Mouse (Mus musculus) embryo, embryonic 9.5 days (tissue): ENCODE data around the gene Rsph9.

Source experiments
- DNase-seq: peaks from one replicate; pipeline ENCODE4 v3.0.0-alpha.2; 2017; ENCODE audit errors: extremely low spot score

The Rsph9 gene

DNA sequence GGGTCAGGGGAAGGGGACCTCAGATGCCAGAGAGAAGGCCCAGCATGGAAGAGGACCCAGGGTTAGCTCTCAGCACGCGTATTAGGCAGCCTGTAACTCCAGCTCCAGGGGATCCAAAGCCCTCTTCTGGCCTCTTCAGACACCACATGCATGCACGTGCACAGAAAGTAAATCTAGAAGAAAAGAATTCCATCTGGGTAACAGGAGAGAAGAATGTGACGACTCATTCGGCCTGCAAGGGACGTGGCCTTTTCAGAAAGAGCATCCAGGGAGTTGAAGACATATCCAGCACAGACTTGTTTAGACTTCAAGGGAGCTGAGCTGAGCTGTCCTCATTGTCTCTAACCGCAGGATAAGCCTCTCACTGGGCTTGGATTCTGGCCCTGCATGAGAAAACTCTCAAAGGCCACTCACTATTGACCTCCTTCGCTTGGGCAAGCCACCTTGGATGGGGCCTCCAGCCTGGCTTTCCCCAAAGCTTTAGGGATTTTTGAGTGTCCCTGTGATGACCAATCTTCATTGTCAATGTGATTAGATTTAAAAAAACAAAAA, 41.3 kb downstream of the Rsph9 start:
- no peak for DNase-seq

DNA sequence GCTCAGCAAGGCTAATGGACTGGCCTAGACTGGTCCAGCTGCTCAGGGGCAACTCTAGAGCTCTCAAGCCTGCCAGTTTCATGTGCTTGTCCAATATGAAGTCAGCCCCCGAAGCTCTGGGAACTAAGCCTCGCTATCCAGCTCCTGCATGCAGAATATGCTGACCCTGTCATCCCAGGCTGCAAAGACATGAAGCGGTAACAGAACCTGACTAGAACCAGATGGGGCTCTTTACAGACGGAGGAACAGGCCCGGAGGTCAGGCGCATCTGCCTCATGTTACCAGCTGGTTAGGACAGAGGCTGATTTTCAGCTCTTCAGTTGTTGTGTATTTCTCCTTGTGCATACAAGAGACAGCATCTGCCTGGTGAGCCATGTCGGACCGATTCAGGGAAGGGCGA, 42.1 kb downstream of the Rsph9 start:
- DNase-seq: no peak

DNA sequence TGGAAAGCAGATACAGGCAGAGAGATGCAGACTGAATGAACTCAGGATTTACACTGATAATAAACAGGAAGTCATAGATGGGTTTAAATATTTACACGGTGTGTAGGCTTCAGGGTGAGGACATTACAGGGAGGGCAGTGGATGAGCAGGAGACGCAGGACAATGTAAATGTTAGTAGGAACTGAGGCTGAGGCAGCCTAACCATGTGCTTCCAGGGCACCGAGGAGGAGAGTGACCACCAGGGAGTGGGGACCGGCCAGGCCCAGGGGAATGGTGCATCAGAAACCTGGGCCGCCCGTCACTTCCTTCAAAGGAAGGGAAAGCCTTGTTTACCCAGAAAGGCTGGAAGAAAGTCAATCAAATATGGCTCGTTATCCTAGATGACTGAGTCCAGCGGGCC, 45.5 kb downstream of the Rsph9 start:
- no peak for DNase-seq

GRCm38 (mm10) chr17:46091899-46092298, 52.1 kb downstream of the Rsph9 start:
- DNase-seq: no peak

DNA sequence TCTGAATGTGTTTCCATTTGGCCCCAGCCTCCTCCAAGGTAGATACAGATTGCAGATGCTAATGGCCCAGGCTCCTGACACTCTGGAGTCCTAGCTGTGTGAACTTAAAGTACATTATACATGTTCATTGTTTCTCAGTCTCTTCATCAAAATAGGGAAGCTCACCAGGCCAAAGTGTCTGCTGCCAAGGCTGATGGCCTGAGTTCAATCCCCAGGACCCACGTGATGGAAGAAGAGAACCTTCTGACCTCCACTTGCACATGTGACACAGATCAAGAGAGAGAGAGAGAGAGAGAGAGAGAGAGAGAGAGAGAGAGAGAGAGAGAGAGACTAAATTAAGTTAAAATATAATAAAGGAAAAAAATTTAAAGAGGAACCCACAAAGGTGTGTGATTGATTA, 52.7 kb downstream of the Rsph9 start:
- DNase-seq: no peak

GRCm38 (mm10) chr17:46086341-46086870, 57.6 kb downstream of the Rsph9 start:
- DNase-seq: peak; percentile 79

DNA sequence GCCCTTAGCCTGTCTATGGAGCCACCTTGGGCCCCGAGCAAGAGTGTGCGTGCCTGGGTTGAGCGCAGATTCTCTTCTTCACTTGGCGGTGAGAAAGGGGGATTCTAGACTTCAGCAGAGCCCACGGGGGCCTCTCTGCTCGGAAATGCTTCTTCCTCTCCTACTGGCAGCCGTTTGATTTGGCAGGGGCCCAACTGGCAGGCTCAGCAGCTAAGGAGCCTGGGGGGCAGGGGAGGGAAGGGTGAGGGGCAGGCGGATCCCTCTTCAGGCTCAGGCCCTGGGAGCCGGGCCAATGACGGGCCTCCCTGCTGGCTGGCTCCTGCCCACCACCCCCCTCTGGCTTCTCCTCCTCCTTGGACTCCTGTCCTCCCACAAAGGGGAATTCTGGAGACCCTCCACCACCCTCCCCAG, 59.9 kb downstream of the Rsph9 start:
- no peak for DNase-seq

- no peak for DNase-seq
These were observed 60.6 kb downstream of the Rsph9 start for GRCm38 (mm10) chr17:46083381-46083780.

- no peak for DNase-seq
These were observed 62.4 kb downstream of the Rsph9 start for GRCm38 (mm10) chr17:46081657-46082056.

DNA sequence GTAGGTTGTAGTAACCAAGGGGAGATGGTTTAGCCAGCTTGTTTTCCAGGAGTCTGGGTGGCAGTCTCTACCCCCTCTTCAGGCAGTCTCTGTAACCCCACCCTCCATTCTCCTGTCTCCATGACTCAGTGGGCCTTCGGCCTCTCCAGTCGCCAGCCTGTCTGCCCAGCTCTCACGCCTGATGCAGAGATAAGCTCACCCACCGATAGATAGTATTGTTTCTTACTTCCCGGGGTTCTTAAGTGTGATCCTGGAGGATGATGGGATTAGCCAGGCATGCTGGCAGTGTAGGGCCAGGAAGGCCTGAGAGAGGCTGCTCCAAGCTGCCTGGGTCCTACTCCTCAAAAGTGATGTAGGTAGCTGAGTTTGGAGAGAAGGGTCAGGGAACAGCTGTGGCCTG, 63.0 kb downstream of the Rsph9 start:
- DNase-seq: no peak

GRCm38 (mm10) chr17:46080388-46080787, 63.6 kb downstream of the Rsph9 start:
- DNase-seq: no peak

GRCm38 (mm10) chr17:46079037-46079436, 65.0 kb downstream of the Rsph9 start:
- DNase-seq: no peak

DNA sequence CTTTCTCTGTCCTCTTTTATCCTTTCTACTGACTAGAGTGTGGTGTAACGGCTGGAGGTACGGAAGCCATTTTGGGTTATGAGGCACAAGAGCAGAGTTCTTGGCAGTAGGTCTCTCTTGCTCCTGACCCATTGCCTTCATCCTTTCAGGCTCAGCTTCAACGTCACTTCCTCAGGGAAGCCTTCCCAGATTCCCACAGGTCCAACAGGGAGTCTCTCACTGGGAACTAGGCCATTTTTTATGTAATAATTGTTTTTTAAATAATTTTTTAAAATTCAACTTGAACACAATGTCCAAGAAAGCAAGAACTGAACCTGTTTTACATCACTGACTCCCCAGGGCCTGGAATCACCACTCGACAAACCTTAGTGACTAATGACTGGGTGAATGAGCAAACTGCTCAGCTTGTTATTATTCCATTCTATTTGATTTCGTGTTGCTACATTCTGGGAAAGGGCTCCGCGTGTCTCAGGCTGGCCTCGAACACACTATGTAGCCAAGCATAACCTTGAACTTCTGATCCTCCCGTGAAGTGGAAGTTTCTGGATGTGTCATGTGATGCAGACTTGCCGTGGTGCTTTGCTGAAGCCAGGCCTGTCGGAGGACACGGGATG, 66.0 kb downstream of the Rsph9 start:
- DNase-seq: no peak

- DNase-seq: no peak
These were observed 67.8 kb downstream of the Rsph9 start for GRCm38 (mm10) chr17:46076260-46076551.

- DNase-seq: no peak
These were observed 68.3 kb downstream of the Rsph9 start for GRCm38 (mm10) chr17:46075551-46076259.

GRCm38 (mm10) chr17:46075116-46075485, 68.9 kb downstream of the Rsph9 start:
- DNase-seq: no peak

GRCm38 (mm10) chr17:46074398-46075115, 69.5 kb downstream of the Rsph9 start:
- DNase-seq: no peak

DNA sequence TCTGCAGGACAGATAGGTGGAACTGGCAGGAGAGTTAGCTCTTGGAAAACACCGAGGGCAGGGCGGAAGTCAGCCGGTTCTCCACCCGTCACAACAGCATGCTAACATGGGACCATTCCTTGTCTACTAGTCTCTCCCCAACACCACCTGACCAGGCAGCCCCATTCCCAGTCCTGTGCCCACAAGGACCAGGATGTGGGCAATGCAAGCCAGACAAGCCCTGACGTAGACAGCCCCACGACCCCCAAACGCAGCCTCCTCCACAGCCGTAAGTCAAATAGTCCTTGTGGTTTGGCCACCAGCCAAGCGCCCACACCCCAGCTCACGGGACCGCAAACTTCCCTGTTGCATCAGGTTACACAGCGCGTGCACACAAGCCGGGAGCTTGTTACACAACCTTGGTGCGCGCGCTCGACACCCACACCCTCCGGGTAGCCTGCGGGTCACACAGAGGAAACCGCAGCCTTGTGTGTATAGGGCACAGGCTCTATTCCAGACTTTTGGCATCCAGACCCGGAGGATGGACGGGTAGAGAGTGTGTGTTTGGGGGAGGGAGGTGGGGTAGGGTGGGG, 70.2 kb downstream of the Rsph9 start:
- no peak for DNase-seq
